Mouse (Mus musculus): ENCODE measurements around the gene Lancl3.
"Not testable (repeated sequence)": the region's sequence is repeated elsewhere in the genome, so short reads cannot be mapped to it uniquely, and the experiment has no call there.

Gene Lancl3

DNA sequence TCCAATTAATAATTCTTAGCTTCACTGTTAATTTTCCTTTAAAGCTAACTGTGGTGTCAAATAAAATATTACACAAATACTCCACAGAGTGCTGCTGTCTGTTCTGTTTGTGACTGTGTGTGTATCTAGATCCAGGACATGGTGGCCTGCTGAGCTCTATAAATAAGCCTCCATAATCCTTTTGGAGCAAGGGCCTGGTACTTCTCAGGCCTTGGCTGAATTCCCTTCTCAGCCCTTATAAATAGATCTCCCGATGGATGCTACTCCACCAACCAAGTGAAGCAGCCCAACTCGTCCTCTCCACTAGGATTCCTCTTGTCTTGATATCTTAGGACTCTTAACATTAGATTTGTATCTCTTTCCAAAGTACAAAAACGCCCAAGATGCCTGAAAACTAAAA lies 71.4 kb downstream of the Lancl3 start:
- no peak for DNase-seq

GRCm38 (mm10) chrX:9271947-9272459 lies 72.3 kb downstream of the Lancl3 start:
- DNase-seq: no peak

DNA sequence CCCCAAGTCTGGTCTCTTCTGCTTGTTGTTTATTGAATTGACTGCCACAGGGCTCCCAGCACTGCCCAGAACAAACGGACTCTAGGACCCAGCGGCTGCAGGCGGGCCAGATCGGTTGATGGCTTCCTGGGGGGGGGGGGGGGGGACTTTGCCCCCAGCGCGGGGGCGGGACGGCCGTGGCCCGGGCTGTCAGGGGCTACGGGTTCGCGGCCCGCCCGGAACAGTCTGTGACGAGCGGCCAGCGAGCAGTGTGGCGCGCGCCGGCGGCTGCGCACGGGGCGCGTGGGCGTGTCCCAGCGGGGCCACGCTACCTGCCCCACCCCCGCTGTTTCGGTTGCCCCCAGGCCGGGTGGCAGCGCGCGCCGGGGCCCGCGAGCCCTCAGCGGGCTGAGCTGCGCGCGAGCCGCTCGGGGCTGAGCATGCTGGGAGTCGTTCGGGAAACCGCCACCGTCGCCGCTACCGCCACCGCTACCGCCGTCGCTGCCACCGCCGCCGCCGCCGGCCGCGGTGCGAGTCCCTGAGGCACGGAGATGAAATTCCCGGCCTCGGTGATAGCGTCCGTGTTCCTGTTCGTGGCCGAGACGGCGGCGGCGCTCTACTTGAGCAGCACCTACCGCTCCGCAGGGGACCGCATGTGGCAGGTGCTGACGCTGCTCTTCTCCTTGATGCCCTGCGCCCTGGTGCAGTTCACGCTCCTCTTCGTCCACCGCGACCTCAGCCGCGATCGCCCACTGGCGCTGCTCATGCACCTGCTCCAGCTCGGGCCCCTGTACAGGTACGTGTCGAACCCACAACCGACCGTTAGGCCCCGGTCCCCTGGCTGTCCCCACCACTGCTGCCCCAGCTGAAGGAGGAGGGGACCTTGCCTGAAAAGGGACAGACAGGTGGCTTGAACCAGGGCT lies 73.0 kb downstream of the Lancl3 start, which contains the start of gene Xk:
Xk (plus strand) TSS at position 297 of the 902 bp plus-strand sequence.
- peak; percentile 58 to 75 for DNase-seq

- DNase-seq: no peak
These were observed 73.8 kb downstream of the Lancl3 start for GRCm38 (mm10) chrX:9273377-9274002.

- DNase-seq: no peak
These were observed 74.6 kb downstream of the Lancl3 start for GRCm38 (mm10) chrX:9274321-9274720.

- DNase-seq: not testable (repeated sequence)
These were observed 83.8 kb downstream of the Lancl3 start, which contains the start of gene H2al1m for GRCm38 (mm10) chrX:9283464-9283863. Gene H2al1m (plus strand): TSS chrX:9283764.

DNA sequence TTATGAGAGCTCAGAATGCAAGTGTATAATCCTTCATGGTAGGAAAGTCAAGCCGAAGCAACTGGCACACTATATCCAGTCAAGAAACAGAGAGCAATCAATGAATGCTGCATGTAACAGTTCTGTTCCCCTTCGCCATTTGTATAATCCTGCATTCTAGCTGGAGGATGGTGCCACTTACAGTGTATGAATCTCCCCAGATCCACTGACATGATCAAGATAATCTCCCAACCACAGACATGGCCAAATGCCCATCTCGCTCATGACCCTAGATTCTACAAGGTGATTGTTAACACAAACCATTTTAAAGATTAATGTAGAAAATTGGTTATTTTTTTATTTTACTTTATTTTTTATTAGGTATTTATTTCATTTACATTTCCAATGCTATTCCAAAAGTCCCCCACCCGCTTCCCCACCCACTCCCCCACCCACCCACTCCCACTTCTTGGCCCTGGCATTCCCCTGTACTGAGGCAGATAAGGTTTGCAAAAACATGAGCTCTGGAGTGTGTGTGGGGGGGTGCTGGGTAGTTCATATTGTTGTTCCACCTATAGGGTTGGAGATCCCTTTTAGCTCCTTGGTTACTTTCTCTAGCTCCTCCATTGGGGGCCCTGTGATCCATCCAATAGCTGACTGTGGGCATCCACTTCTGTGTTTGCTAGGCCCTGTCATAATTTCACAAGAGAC lies 93.6 kb downstream of the Lancl3 start:
- DNase-seq: not testable (repeated sequence)

- no peak for DNase-seq
These were observed 98.7 kb downstream of the Lancl3 start for GRCm38 (mm10) chrX:9298413-9298864.

- no peak for DNase-seq
These were observed 103.1 kb downstream of the Lancl3 start for GRCm38 (mm10) chrX:9302791-9303190.

- no peak for DNase-seq
These were observed 103.8 kb downstream of the Lancl3 start for GRCm38 (mm10) chrX:9303455-9303854.

GRCm38 (mm10) chrX:9316457-9316856 lies 116.8 kb downstream of the Lancl3 start:
- DNase-seq: not testable (repeated sequence)
